Mouse (Mus musculus): ENCODE measurements around the gene Usp21. TPM values are rescaled to one million over a fixed set of nuclear protein-coding genes. Genes with fewer than 3 reads are reported as not detected.

Usp21 gene
- polyA plus RNA-seq, 1 experiment from 2014 or later, result 119 TPM

DNA sequence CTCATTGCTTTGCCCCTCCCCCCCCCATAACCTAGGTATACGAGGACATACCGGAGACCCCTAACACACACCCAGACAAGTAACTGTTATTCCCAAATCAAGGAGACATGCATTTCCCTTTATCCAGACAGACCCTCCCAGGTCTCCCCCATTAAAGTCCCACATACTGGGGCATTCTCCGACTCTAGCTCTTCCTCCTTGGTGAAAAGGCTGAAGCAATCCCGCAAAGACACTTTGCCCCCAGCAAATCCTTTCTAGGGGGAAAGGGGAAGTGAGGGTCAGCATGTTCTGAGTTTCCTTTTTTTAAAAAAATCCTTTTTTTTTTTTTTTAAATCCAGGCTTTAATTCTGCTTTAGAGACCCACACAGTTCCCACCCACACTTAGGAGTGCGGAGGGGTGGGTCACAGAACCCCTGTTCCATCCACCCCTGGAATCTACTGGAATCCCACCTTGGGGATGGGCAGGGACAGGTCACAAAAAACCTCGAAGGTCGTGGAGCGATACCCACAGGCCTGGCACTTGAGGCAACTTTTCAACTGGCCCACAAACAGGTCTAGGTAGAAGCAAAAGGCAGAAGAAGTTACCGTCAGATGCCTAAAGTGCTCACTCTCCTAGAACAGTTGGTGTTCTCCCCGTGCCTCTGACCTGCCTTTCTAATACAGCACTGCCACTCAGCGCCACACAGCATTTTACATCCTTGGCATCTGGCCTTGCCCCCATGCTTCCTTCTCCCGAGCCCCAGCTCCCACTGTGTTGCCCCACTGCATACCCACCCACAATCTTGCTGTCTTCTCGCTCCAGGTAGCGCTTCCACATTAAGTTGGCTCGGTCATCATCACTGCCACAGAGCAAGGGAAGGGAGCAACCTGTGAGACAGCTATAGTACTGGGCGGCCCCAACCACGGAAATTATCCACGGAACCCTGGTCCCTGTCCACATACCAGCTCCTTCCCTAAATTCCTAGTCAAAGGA, 4.3 kb downstream of the Usp21 start:
- Histone ChIP-seq H3K27ac (replicated peaks) (no peak overlapping the region), H3K4me1 (peaks cover 39% of the 10 kb centered on the region), H3K36me3 (peaks cover 48% of the 10 kb centered on the region), H3K9me3 (no peaks in the 10 kb centered on the region), H3K4me2 (replicated peaks) (no peak overlapping the region), H3K27me3 (no peaks in the 10 kb centered on the region), H3K9ac (replicated peaks) (no peak overlapping the region), H3K4me3 (no peak overlapping the region)
- ATAC-seq (ENCODE audit: low FRiP score, low read depth), result no peak
- 94% methylated on average over 18 of the region's 18 CpGs for WGBS

DNA sequence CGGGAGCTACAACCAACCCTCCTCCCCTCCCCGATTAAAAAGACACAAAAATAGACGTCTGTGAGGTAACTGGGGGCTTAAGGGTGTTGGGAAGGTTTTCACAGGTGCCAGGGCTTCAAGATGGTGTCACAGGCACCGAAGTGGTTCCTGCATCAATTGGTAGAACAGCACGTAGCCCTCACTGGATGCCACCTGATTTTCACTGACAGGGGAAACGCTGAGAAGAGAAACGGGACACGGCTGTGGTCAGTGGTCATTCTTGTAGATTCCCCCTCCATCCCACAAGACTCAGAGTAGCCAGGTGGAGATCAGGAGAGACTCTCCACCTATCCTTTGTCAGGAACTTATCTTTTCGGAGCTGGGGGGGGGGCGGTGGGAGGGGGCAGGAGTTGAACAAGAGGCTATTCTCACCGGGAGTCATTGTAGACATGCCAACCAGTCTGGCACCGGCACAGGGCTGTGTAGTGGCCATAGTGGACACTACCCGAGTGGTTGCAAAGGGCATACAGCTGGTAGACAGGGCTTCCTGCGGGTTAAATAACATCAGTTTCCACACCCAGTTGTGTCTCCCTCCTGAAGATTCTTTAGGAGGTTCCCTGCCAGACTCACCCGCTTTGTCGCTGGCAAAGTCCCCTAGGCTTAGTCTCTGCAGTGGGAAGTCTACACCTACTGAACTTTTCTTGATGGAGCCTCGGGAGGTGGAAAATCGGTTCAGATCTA, 5.5 kb downstream of the Usp21 start:
- peaks cover 58% of the 10 kb centered on the region for H3K36me3 ChIP-seq
- peaks cover 33% of the 10 kb centered on the region for H3K4me1 ChIP-seq
- no peak overlapping the region; the same call in 1 of the 2 replicates for H3K9ac ChIP-seq (replicated peaks)
- H3K4me2 ChIP-seq (replicated peaks), result peak overlapping the region; percentile 85
- no peaks in the 10 kb centered on the region for H3K27me3 ChIP-seq
- 82% methylated on average over 18 of the region's 18 CpGs for WGBS
- no peak overlapping the region for H3K27ac ChIP-seq (replicated peaks)
- H3K9me3 ChIP-seq, result no peaks in the 10 kb centered on the region
- H3K4me3 ChIP-seq, result peak overlapping the region; percentile 68; the same call in 1 of the 2 replicates
- ATAC-seq (ENCODE audit: low FRiP score, low read depth), result no peak

DNA sequence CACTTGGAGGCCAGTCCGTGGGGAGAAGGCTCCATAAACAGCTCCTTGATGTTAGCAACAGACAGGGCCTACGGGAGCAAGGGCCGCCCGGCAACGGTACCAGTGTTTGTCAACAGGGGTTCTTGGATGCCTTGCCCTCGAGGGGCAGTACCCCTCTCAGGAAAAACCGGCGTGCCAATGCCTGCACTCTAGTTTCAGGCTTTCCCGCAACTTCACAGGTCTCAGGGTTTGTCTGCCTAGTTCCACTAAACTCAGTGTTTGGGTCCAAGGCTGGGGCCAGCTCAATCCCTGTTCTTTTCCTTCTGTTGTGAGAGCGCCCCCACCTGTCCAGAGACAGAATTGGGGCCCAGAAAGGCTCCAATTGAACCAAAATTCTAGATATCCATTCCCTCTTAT, 6.3 kb downstream of the Usp21 start:
- Histone ChIP-seq H3K4me3 (peak overlapping the region; percentile 68), H3K9ac (replicated peaks) (peak overlapping the region; percentile 51), H3K36me3 (peaks cover 64% of the 10 kb centered on the region), H3K4me1 (peaks cover 27% of the 10 kb centered on the region), H3K9me3 (no peaks in the 10 kb centered on the region), H3K27ac (replicated peaks) (peak overlapping the region; percentile 69), H3K4me2 (replicated peaks) (peak overlapping the region; percentile 85), H3K27me3 (no peaks in the 10 kb centered on the region)
- WGBS, result 1% methylated on average over 10 of the region's 10 CpGs
- ATAC-seq (ENCODE audit: low FRiP score, low read depth), result peak; percentile 25; the same call in 1 of the 2 replicates

GRCm38 (mm10) chr1:171280916-171281527, 6.8 kb downstream of the Usp21 start, which contains the start of gene Ppox:
TSS of gene Ppox (minus strand) at chr1:171281186.
- Histone ChIP-seq H3K27me3 (no peaks in the 10 kb centered on the region), H3K9me3 (no peaks in the 10 kb centered on the region), H3K27ac (replicated peaks) (peak within 1 kb of the TSS; percentile 69), H3K4me1 (peaks cover 22% of the 10 kb centered on the region), H3K4me2 (replicated peaks) (peak within 1 kb of the TSS; percentile 85), H3K36me3 (peaks cover 64% of the 10 kb centered on the region), H3K9ac (replicated peaks) (peak within 1 kb of the TSS; percentile 77), H3K4me3 (peak within 1 kb of the TSS; percentile 68)
- ATAC-seq (ENCODE audit: low FRiP score, low read depth), result peak; percentile 98
- WGBS, result under 1% methylated on average over 26 of the region's 26 CpGs

GRCm38 (mm10) chr1:171280250-171280915, 7.4 kb downstream of the Usp21 start:
- peaks cover 64% of the 10 kb centered on the region for H3K36me3 ChIP-seq
- H3K27ac ChIP-seq (replicated peaks), result peak overlapping the region; percentile 15; the same call in 1 of the 2 replicates
- ATAC-seq (ENCODE audit: low FRiP score, low read depth), result peak; percentile 16; the same call in 1 of the 2 replicates

GRCm38 (mm10) chr1:171279721-171280120, 8.1 kb downstream of the Usp21 start:
- peak overlapping the region; percentile 68 for H3K4me3 ChIP-seq
- WGBS, result 57% methylated on average over 5 of the region's 5 CpGs
- H3K27ac ChIP-seq (replicated peaks), result no peak overlapping the region; the same call in 1 of the 2 replicates
- H3K36me3 ChIP-seq, result peaks cover 64% of the 10 kb centered on the region
- no peaks in the 10 kb centered on the region for H3K9me3 ChIP-seq
- H3K4me1 ChIP-seq, result peaks cover 21% of the 10 kb centered on the region
- peak overlapping the region; percentile 77 for H3K9ac ChIP-seq (replicated peaks)
- H3K4me2 ChIP-seq (replicated peaks), result peak overlapping the region; percentile 85
- H3K27me3 ChIP-seq, result no peaks in the 10 kb centered on the region
- ATAC-seq (ENCODE audit: low FRiP score, low read depth), result no peak

More at GRCm38 (mm10) chr1:171280250-171280915, 7.4 kb downstream of the Usp21 start:
- Histone ChIP-seq H3K27me3 (no peaks in the 10 kb centered on the region), H3K9me3 (no peaks in the 10 kb centered on the region), H3K4me1 (peaks cover 21% of the 10 kb centered on the region), H3K4me2 (replicated peaks) (peak overlapping the region; percentile 85), H3K9ac (replicated peaks) (peak overlapping the region; percentile 77), H3K4me3 (peak overlapping the region; percentile 68)
- 2% methylated on average over 25 of the region's 25 CpGs for WGBS

- 87% methylated on average over 14 of the region's 14 CpGs for WGBS
- Histone ChIP-seq H3K4me3 (no peak overlapping the region), H3K9ac (replicated peaks) (peak overlapping the region; percentile 77; the same call in 1 of the 2 replicates), H3K4me1 (peaks cover 21% of the 10 kb centered on the region), H3K27me3 (no peaks in the 10 kb centered on the region), H3K36me3 (peaks cover 65% of the 10 kb centered on the region), H3K4me2 (replicated peaks) (no peak overlapping the region), H3K27ac (replicated peaks) (no peak overlapping the region), H3K9me3 (no peaks in the 10 kb centered on the region)
- no peak for ATAC-seq (ENCODE audit: low FRiP score, low read depth)
These were observed 8.6 kb downstream of the Usp21 start for GRCm38 (mm10) chr1:171279012-171279705.

- no peak overlapping the region for H3K9ac ChIP-seq (replicated peaks)
- peaks cover 21% of the 10 kb centered on the region for H3K4me1 ChIP-seq
- H3K4me3 ChIP-seq, result no peak overlapping the region
- ATAC-seq (ENCODE audit: low FRiP score, low read depth), result no peak
- no peak overlapping the region for H3K4me2 ChIP-seq (replicated peaks)
- H3K27ac ChIP-seq (replicated peaks), result no peak overlapping the region
- no peaks in the 10 kb centered on the region for H3K27me3 ChIP-seq
- 92% methylated on average over 8 of the region's 8 CpGs for WGBS
- H3K9me3 ChIP-seq, result no peaks in the 10 kb centered on the region
- H3K36me3 ChIP-seq, result peaks cover 66% of the 10 kb centered on the region
These were observed 9.4 kb downstream of the Usp21 start for GRCm38 (mm10) chr1:171278436-171278835.

DNA sequence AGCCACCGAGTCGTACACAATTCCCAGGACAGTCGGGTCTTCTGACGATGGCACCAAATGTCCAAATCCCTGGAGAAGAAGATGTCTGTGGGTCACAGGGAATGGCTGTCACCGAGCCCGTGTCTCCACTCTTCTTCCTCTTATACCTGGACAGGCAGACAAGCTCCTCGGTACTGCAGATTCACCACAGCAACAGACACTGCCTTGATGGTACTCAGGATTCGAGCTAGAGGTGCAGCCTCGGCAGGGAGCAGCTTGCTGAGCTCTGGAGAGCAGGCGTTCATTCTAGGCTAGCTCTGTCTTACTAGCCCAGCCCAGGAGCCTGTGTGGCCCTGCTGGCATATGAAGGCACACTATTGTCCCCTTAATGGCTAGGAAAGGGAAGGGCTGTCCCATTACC, 10.1 kb downstream of the Usp21 start:
- H3K36me3 ChIP-seq, result peaks cover 65% of the 10 kb centered on the region

GRCm38 (mm10) chr1:171276110-171276748, 11.6 kb downstream of the Usp21 start:
- Histone ChIP-seq H3K4me2 (replicated peaks) (no peak overlapping the region), H3K4me3 (no peak overlapping the region), H3K27me3 (no peaks in the 10 kb centered on the region), H3K9ac (replicated peaks) (no peak overlapping the region), H3K36me3 (peaks cover 63% of the 10 kb centered on the region), H3K9me3 (no peaks in the 10 kb centered on the region), H3K4me1 (peaks cover 16% of the 10 kb centered on the region), H3K27ac (replicated peaks) (no peak overlapping the region)
- no peak for ATAC-seq (ENCODE audit: low FRiP score, low read depth)
- 91% methylated on average over 14 of the region's 14 CpGs for WGBS

More for the DNA sequence above, 10.1 kb downstream of the Usp21 start:
- H3K9ac ChIP-seq (replicated peaks), result no peak overlapping the region
- H3K27me3 ChIP-seq, result no peaks in the 10 kb centered on the region
- H3K4me3 ChIP-seq, result no peak overlapping the region
- H3K9me3 ChIP-seq, result no peaks in the 10 kb centered on the region
- no peak overlapping the region for H3K4me2 ChIP-seq (replicated peaks)
- ATAC-seq (ENCODE audit: low FRiP score, low read depth), result no peak
- H3K4me1 ChIP-seq, result peaks cover 21% of the 10 kb centered on the region
- H3K27ac ChIP-seq (replicated peaks), result no peak overlapping the region
- WGBS, result 85% methylated on average over 10 of the region's 10 CpGs

Measured in midbrain, embryonic 12.5 days (tissue).